Mouse (Mus musculus) embryo, embryonic 10 days (tissue): ENCODE results near the gene Gadd45a.
"Not testable (repeated sequence)": the region's sequence is repeated elsewhere in the genome, so short reads cannot be mapped to it uniquely, and the experiment has no call there.

Source experiments
- DNase-seq: peaks from one replicate; pipeline ENCODE4 v3.0.0-alpha.2; 2015; ENCODE audit warnings: low spot score

Gene Gadd45a

DNA sequence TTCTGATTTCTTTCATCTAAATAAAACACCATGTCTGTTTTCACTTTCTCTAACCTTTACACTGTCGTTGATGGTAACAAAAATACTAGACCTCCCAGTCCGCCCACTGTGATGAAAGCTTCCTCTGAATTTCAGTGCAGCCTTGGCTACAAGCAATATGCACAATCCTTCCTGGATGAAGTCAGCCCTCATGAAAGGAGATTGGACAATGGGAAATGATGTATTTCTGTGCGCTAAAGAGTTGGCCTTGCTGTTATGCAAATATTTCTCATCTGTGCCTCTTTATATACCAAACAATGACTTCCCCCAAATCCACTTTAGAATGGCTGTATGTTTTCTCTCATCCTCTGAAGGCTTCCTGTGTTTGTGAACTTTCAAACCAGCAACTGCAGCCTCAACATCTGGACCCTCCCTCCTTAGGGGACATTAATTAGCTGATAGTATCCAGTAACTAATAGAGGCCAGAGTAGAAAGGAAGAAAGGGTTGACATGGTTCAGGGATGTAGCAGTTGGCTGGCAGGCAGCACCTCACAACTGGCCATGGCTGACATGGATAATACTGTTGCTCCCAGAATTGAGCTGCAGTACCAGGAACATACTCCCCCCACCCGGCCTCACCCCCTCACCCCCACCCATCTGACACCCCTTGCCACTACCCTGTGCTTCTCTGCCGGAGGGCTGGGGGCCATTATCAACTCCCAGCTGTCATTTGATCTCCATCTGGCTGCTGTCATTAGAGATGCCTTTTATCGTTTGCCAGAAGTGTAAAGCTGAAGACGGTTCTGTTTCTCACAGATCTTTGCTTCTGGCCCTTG is 11.8 kb upstream of the Gadd45a start:
- DNase-seq = no peak

DNA sequence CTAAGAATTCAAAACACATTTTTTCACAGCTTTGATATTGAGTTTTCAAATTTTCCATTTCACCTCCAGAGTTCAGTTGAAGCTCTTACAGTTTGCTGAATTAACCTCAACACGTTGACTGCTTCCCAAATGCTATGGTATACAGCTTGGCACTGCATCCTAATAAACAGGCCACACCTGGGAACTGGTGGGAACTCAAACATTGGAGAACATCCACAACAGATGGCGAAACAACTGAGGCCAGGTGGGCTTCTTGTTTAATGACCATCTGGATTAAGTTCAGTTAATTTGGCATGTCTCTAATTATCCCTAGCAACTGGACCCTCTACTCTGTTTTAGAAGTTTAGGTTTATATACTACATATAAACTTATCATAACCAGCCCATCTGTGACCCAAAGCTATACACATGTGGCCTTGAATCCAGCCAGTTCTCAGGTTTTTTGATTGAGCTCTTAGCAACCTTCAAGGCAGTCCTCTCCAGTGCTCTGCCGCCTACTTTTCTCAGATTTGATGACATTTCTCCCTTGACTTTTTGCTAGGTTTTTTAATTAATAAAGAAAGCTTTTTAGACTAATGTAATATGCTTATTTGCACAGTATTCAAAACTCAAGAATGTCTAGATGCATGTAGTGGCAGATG is 10.9 kb upstream of the Gadd45a start:
- no peak for DNase-seq

DNA sequence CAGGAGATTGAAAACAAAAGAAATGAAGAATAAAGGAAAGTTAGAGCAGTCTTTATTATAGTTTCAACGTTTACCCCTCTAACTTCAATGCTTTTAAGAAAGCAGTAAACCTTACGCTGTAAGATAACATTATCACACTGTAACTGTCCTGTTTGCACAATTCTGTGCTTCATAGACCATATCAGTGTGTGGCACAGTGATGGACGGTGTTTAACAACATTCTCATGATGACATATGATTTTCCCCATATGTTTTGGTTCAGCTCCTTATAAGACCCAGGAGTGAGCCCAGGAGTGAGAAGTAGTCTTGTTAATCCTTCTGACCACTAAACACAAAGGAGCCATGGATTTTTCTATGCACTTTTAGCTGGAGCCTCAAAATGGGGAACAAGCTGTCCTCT is 9.7 kb upstream of the Gadd45a start:
- no peak for DNase-seq

DNA sequence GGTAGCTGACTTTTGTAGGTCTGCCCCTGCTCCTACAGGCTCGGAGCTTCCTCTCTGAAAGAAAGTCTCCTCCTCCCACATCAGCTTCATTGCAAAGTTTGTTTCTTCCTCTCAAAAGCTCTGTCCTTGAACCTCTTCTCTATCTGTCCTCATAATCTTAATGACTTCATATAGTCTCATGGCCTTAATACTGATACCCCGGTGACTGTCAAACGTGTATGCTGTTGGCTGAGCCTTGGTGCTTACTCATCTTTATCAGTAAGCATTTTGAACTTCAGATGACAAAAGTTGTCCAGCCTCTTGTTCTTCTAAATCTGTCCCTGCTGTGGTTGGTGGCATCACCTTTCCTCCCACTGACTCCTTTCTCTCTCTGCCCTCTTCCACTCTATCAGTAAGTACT is 8.2 kb upstream of the Gadd45a start:
- no peak for DNase-seq

DNA sequence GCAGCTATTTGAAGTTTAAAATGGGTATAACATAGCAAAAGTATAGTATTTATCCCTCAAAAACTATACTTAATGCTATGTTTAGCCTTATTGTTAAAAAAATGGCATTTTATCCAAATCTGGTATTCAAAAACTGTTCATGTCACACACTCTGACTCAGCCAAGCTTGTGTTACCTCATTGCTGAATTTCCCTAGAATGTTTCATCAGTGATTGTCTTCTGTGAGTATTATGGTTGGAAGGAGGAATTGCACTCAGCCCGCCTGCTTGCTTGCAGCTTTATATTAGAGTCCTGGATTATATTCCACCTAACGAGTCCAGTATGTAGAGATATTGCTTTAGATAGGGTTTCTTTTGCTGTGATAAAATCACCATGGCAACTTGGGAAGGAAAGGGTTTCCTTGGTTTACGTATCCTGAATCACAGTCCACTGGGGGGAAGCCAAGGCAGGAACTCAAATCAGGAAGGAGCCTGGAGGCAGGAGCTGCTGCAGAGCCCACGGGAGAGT is 3.7 kb upstream of the Gadd45a start:
- no peak for DNase-seq

DNA sequence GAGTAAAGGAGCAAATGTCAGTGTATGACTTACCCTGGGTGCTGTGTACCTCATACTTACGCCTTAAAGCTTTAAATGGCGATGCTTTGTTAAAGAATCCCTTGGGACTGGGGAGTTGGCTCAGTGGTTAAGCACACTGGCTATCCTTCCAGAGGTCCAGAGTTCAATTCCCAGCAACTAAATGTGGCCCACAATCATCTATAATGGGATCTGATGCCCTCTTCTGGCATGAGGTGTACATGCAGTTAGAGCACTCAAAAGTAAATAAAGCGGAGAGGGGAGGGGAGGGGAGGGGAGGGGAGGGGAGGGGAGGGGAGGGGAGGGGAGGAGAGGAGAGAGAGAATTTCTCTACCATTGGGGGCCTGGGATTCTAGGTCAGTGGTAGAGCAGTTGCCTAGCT is 1.7 kb upstream of the Gadd45a start:
- DNase-seq = no peak

DNA sequence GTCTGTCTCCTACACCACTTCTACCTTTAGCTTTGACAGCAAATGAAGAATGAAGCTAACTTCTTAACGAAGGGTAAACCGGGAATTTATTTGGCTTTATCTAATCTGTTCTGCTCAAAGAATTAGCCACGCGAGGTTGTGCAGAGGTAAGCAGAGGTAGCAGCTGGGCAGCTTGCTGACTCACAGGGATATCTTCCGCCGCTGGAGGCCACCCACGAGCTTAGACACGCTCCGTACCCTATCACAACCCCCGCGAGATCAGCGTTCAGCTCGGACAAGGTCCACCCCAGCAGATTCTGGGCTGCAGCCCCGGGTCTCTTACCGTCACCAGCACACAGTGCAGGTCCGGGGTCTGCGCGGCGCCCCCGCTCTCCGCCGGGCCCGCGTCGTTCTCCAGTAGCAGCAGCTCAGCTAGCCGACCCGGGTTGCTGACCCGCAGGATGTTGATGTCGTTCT is 873 bp downstream of the Gadd45a start:
- DNase-seq = peak; percentile 89

DNA sequence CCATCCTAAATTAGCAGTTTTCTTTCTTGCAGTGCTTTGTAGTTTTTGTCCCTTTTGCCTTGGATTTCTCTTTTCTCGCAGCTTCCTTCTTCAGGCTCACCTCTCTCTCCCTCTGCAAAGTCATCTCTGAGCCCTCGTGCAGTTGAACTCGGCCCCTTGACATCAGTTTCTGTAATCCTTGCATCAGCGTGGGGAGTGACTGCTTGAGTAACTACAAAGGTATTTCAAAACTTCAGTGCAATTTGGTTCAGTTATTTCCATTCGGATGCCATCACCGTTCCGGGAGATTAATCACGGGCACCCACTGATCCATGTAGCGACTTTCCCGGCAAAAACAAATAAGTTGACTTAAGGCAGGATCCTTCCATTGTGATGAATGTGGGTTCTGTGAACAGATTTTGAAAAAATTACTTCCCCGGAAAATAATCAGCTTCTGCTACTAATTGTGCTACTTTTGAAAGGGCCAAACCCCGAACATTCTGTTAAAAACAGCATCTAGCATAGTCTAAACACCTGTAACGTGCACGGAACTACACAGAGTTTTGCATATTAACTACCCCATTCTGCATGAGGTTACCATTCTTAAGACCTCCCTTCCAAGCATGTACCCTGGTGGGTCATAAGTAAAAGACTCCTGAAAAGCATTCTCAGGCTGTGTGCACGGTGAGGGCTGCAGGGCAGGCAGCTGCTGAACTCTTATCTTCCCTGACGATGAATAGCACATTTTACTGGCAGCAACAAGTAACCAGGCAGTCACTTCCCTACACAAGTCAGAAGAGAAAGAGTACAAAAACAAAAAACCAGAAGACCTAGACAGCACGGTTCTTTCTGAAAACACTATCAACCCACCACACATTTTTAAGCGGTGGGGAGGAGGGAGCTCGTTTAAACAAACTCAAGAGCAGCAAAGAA is 1.6 kb downstream of the Gadd45a start:
- peak; percentile 50 for DNase-seq

DNA sequence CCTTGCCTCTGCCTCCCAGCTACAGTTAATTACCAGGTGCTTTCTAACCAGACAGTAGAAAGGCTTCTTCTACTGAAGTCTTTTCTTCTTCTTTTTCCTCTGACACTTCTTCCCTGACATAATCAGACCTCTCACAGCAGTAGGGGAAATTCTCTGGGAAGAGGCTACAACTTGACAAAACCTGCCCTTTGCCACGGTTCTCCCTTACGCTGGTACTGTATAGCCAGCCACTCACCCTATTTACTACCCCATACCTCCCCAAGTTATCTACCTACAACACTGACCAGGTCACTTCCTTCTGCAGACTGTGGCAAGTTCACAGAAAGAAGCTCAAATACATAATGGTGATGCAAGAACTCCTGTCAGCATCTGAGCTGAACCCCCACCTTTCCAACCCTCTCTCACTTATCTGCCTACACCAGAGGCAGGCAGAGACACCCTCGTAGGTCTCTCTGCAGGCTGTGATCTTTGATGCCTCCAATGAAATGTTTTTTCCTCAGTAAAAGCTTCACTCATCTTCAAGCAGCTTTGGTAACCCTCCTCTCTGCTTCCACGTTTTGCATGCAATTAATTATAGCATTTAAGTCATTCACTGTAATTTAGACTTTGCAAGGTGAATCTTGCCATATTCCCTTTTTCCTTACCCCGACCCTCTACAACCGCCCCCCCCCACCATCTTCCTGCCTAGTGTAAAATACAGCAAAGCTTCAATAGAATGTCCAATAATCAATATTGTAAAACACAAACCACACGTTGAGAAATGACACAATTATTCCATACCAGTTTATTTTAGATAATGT is 2.7 kb downstream of the Gadd45a start:
- no peak for DNase-seq

DNA sequence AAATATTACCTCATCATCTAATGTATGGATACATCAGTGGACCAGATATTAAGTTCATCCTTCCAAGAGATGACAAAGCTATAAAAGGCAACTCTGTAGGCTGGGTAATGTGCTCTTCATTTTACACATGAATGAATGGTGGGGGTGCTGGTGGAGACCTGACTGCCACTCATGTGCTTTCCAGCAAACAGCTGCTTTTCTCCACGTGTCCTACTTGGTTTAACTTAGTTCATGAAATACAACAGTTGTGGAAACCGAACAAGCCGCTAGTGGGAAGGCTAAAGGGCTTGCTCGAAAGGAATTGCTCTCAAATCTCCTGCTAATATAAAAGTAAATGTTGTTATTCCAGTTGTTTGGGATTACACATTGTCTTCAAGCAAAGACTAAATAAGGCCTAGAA is 3.7 kb downstream of the Gadd45a start:
- no peak for DNase-seq

DNA sequence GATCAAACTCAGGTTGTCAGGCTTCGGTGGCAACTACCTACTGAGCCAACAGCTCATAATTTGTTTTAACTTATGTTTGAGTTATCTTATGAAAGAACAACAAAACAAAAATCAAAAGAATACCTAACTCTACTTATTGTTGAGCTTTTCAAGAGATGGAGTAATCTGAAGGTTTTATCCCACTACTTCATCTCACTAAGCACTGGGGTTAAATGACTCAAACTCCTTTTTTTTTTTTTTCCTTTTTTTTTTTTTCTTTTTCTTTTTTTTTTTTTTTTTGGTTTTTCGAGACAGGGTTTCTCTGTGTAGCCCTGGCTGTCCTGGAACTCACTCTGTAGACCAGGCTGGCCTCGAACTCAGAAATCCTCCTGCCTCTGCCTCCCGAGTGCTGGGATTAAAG is 4.3 kb downstream of the Gadd45a start:
- DNase-seq = not testable (repeated sequence)

DNA sequence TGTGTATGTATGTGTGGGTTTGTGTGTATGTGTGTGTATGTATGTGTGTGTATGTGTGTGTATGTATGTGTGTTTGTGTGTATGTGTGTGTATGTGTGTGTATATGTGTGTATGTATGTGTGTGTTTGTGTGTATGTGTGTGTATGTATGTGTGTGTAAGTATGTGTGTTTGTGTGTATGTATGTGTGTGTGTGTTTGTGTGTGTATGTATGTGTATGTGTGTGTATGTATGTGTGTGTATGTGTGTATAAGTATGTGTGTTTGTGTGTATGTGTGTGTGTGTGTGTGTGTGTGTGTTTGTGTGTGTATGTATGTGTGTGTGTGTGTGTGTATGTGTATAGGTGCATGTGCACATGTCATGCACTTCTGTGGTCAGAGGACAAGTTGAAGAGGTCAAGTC is 4.7 kb downstream of the Gadd45a start:
- DNase-seq = not testable (repeated sequence)

DNA sequence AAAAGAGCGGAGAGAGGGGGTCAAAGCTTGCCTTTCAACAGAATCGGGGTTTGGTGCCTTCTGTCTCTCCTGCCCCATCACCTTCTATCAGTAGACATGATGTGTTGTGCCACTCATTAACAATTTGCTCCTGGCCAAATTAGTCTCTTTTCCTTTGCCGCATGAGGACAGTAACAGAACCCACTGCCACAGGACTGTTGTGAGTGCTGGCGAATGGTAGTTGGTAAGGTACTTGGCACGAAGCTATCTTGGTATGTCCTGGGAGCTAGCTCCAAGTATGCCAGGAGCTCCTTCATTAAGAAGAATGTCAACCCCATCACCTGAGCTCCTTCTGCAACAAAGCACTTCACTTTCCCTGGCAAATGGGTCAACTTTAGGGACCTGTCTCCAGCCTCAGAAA is 6.4 kb downstream of the Gadd45a start:
- no peak for DNase-seq

DNA sequence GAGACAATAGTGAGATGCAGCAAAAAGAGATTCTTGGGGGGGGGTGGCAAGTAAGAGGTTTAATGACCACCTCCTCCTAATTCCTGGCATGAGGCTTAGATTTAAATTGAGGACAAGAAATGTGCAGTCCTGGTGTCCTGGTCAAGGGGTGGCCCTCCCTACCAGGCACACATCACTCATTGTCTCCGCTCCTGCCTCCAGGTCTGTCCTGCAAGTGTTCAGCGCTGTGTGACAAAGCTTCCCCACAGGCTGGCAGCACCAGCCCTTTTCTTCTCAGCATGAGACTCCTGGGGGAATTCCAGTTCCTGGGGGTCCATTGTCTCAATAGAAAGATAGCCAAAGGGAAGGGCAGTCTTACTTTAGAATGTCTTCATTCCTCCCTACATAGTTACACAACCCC is 6.8 kb downstream of the Gadd45a start:
- DNase-seq = peak; percentile 43

DNA sequence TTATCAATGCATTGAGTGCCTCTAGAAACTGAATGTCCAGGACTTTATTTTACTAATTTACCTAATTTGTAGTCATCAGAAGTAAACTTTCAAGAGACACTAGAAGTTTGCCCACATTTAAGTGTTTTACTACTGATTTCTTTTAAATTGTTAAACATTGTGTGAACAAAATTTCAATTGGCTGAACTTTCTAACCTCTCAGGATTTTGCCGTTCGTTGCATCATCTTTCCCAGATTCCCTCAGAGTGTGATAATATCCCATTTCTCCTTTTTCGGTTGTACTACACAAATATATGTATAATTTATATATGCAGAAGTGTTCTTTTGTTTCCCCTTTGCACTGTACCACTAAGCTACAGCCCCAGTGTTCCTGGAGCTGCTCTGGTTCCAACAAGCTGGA is 7.3 kb downstream of the Gadd45a start:
- DNase-seq = no peak

DNA sequence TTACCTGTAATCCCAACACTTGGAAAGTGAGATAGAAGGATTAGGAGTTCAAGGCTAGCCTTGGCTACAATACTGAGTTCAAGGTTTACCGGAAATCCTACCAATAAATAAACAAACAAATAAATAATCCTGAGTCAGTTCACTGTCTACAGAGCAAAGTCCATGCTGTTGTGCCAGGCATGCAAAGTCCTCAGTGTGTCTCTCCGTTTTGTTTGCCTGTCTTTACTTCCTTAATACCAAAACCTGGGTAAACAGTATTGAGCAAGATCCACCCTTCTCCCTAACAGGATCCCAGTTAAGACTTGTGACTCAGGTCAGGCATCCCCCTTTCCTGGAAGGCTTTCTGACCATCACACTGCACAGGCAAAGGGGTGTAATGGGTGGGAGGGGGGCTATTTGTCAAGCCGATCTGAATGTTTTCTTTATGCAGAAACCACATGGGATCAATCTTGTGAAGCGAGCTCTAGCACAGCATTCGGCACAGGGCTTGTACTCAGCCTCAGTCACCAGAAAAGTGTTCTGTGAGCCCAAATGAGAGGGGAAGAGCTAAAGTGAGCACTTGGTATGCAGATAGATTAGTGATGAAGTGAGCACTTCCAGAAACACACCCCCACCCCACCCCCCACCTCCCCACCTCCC is 7.8 kb downstream of the Gadd45a start:
- peak; percentile 38 for DNase-seq

DNA sequence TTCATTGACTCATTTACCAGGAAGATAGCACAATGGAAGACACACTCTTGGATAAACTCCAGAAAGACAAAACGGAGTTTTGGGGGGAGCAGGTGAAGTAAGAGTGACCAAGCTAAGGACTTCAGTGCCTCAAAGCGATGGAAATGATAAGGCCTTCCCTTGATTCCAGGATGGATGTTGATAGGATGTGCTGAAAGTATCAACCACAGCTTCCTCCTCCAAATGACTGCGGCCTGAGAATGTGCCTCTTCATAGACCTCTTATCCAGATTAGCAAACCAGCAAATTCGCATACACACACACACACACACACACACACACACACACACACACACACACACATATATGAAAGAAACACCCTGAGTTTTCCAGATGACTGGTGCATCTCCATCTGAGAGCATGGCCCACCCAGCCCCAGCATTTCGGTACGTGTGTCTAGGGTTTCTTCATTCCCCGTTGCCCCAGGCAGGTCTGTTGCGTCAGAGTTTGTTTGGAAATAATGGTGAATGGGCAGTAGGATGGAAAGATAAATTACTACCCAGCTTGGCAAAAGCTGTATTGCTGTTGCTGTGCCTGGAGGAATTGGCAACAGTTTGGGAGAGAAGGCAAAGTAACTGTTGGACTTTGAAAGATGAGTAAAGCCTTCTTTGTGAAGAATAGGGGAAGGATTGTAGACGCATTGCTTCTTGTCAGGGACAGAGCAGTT is 9.7 kb downstream of the Gadd45a start:
- no peak for DNase-seq

DNA sequence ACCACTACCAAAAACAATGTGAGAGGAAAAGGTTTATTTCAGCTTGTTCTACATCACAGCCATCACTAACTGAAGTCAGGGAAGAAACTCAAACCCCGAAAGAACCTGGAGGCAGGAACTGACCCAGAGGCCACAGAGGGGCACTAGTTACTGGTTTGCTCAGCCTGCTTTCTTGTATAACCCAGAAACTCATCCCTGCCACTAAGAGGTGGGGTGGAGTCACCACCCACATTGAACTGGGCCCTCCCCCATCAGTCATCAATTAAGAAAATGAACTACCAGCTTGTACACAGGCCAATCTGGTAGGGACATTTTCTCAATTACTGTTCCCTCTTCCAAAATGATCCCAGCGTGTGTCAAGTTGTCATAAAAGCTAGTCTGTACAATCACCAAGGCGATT is 10.6 kb downstream of the Gadd45a start:
- DNase-seq = no peak

DNA sequence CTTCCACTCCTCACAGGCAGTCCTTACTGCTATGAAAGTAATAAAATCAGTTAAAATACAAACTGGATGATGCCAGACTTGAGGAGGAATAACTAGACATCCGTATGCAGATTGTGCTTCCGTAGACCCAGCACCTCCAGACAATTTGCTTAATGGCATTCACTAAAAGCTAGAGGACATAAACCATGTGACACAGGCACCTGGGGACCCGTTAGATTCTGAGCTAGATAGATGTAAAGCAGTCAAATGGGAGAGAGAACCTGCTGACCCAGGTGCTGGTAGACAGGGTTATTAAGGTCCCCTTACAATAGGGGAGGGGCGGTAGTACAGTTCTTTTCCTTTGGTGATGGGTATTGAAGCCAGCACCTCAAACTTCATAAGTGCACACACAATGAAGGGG is 13.5 kb downstream of the Gadd45a start:
- DNase-seq = no peak

DNA sequence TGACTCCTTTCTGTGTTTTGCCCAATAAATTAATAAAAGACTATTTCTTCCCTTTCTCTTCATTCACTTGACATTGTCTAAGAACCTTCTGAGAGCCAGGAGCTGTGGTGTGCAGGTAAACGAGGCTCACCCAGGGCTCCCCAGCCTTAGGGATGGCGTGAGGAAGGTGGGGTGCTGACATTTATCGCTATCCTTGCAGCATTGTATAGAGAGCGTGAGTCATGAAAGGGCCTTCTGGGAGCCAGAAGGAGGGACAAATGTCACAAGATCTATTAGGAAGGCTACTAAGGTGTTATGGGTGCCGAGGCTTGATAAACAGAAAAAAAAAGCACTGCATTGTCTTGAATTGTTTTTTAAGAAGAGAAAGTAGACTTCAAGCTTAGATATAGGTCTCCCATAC is 15.9 kb downstream of the Gadd45a start:
- DNase-seq = no peak
